Mouse (Mus musculus) liver, embryonic 14.5 days (tissue): ENCODE measurements at regions not wholly inside any gene's neighbourhood (a gene's known extent, or its start where the extent isn't known, plus 50 kb on each side); places are given as distances from the start of the nearest gene placed in this dataset.

ENCODE experiments used
- CTCF ChIP-seq: IDR thresholded peaks from 2 replicates; pipeline ENCODE4 v1.5.1; 2016; ENCODE audit warnings: antibody characterized with exemption, low read depth, control low read depth
- EP300 ChIP-seq: IDR thresholded peaks from 2 replicates; pipeline ENCODE4 v1.6.1; 2016; ENCODE audit warnings: antibody characterized with exemption, low read depth

DNA sequence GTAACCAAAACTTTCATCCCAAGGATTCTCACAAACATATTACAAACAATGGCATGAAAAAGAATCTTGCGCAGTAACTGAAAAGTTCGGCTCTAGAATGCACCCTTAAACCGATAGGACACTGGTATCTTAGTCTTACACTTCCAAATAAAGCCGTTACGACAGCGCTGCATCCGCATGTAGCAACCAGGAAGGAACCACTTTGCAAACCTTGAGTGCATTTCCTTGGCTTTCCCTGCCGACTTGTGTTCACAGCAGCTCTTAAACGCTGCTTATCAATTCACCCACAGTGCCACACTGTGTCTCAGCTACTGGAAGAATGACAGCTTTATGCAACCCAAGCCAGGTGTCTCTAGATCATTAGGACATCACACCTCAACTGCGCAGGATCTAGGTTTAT is 202.3 kb upstream of the Arid1b start:
- TF ChIP-seq CTCF (no peak), EP300 (no peak)
